Mouse (Mus musculus) E14TG2a.4 (cell line): ENCODE results near the gene Mpg.
A peak's percentile ranks its signal among the peaks of the same experiment; 100 is the strongest.

Experiments
- H3K27me3 ChIP-seq: 2 replicates; pipeline ENCODE4 v1.6.1; 2014; ENCODE audit warnings: low read length, control low read depth; ENCODE audit not compliant: insufficient read depth
- H3K36me3 ChIP-seq: 2 replicates; pipeline ENCODE4 v1.6.1; 2014; ENCODE audit warnings: low read length, control low read depth; ENCODE audit not compliant: insufficient read depth
- H3K4me1 ChIP-seq: replicated peaks from 2 replicates; pipeline ENCODE4 v1.6.1; 2014; ENCODE audit warnings: low read depth, low read length, control low read depth
- H3K4me3 ChIP-seq: replicated peaks from 2 replicates; pipeline ENCODE4 v1.5.1; 2014; ENCODE audit warnings: mild to moderate bottlenecking, low read length
- H3K9me3 ChIP-seq: 2 replicates; pipeline ENCODE4 v1.6.1; 2014; ENCODE audit warnings: low read length, control low read depth
- CTCF ChIP-seq: conservative IDR thresholded peaks from 2 replicates; pipeline ENCODE4 v1.5.1; 2014; ENCODE audit warnings: low read length
- NANOG ChIP-seq: IDR thresholded peaks from 2 replicates; pipeline ENCODE4 v1.6.1; 2014; ENCODE audit warnings: borderline replicate concordance, low read length, mixed read lengths
- POU5F1 ChIP-seq: IDR thresholded peaks from 2 replicates; pipeline ENCODE4 v1.6.1; 2014; ENCODE audit warnings: low read length, borderline replicate concordance

Mpg gene

GRCm38 (mm10) chr11:32223297-32223967 is 2.9 kb upstream of the Mpg start:
- peaks cover 80% of the 10 kb centered on the region for H3K4me1 ChIP-seq
- H3K4me3 ChIP-seq = peak overlapping the region; percentile 95; the same call in 1 of the 2 replicates
- peaks cover 8% of the 10 kb centered on the region for H3K36me3 ChIP-seq
- H3K27me3 ChIP-seq = peaks cover 31% of the 10 kb centered on the region
- peak; percentile 13; the same call in 1 of the 2 replicates for TF ChIP-seq CTCF
- TF ChIP-seq NANOG = no peak
- H3K9me3 ChIP-seq = no peaks in the 10 kb centered on the region

- H3K4me1 ChIP-seq = peaks cover 68% of the 10 kb centered on the region
- H3K27me3 ChIP-seq = peaks cover 31% of the 10 kb centered on the region
- no peak for TF ChIP-seq POU5F1
- no peak for TF ChIP-seq CTCF
- no peak for TF ChIP-seq NANOG
- H3K4me3 ChIP-seq = 0 out of 2 replicates have a peak overlapping the region, but pooled peaks have one; percentile 26
- no peaks in the 10 kb centered on the region for H3K9me3 ChIP-seq
- H3K36me3 ChIP-seq = peaks cover 20% of the 10 kb centered on the region
Measured at GRCm38 (mm10) chr11:32224468-32225139, 1.7 kb upstream of the Mpg start.

- Histone ChIP-seq H3K4me1 (peaks cover 59% of the 10 kb centered on the region), H3K36me3 (peaks cover 29% of the 10 kb centered on the region), H3K4me3 (peak overlapping the region; percentile 91), H3K9me3 (no peaks in the 10 kb centered on the region), H3K27me3 (peaks cover 31% of the 10 kb centered on the region)
- TF ChIP-seq POU5F1 (no peak), CTCF (no peak), NANOG (no peak)
Measured at GRCm38 (mm10) chr11:32225222-32226104, 842 bp upstream of the Mpg start.

GRCm38 (mm10) chr11:32227041-32227440 is 736 bp downstream of the Mpg start:
- peaks cover 28% of the 10 kb centered on the region for H3K27me3 ChIP-seq
- H3K4me1 ChIP-seq = peaks cover 50% of the 10 kb centered on the region
- H3K36me3 ChIP-seq = peaks cover 44% of the 10 kb centered on the region
- peak overlapping the region; percentile 91 for H3K4me3 ChIP-seq
- no peaks in the 10 kb centered on the region for H3K9me3 ChIP-seq
- TF ChIP-seq NANOG (no peak), POU5F1 (no peak), CTCF (no peak)

- Histone ChIP-seq H3K36me3 (peaks cover 50% of the 10 kb centered on the region), H3K4me1 (peaks cover 49% of the 10 kb centered on the region), H3K27me3 (peaks cover 25% of the 10 kb centered on the region), H3K4me3 (peak overlapping the region; percentile 91), H3K9me3 (no peaks in the 10 kb centered on the region)
- TF ChIP-seq CTCF (no peak), NANOG (no peak), POU5F1 (no peak)
Measured at GRCm38 (mm10) chr11:32227555-32227954, 1.2 kb downstream of the Mpg start.

- no peak for TF ChIP-seq NANOG
- no peak for TF ChIP-seq POU5F1
- no peak for TF ChIP-seq CTCF
- peaks cover 47% of the 10 kb centered on the region for H3K4me1 ChIP-seq
- H3K27me3 ChIP-seq = peaks cover 17% of the 10 kb centered on the region
- H3K36me3 ChIP-seq = peaks cover 57% of the 10 kb centered on the region
- no peaks in the 10 kb centered on the region for H3K9me3 ChIP-seq
- H3K4me3 ChIP-seq = no peak overlapping the region
Measured at GRCm38 (mm10) chr11:32228292-32228845, 2.1 kb downstream of the Mpg start.

- TF ChIP-seq CTCF (no peak), NANOG (no peak), POU5F1 (no peak)
Measured at GRCm38 (mm10) chr11:32230220-32230619, 3.9 kb downstream of the Mpg start.

GRCm38 (mm10) chr11:32231125-32231524 is 4.8 kb downstream of the Mpg start:
- H3K36me3 ChIP-seq = peaks cover 84% of the 10 kb centered on the region
- peaks cover 20% of the 10 kb centered on the region for H3K4me1 ChIP-seq
- TF ChIP-seq NANOG (no peak), POU5F1 (no peak), CTCF (no peak)
- no peaks in the 10 kb centered on the region for H3K9me3 ChIP-seq
- no peaks in the 10 kb centered on the region for H3K27me3 ChIP-seq
- H3K4me3 ChIP-seq = no peak overlapping the region

More at GRCm38 (mm10) chr11:32230220-32230619, 3.9 kb downstream of the Mpg start:
- no peaks in the 10 kb centered on the region for H3K27me3 ChIP-seq
- no peak overlapping the region for H3K4me3 ChIP-seq
- H3K9me3 ChIP-seq = no peaks in the 10 kb centered on the region
- peaks cover 75% of the 10 kb centered on the region for H3K36me3 ChIP-seq
- peaks cover 29% of the 10 kb centered on the region for H3K4me1 ChIP-seq
